Mouse (Mus musculus): ENCODE results near the gene Bmpr1a. TPM values are rescaled to one million over a fixed set of nuclear protein-coding genes. Genes with fewer than 3 reads are reported as not detected.

Bmpr1a gene
- polyA plus RNA-seq, 1 experiment from 2014 or later: 56.8 TPM

GRCm38 (mm10) chr14:34410716-34411115 is 92.4 kb downstream of the Bmpr1a start:
- Histone ChIP-seq H3K27me3 (replicated peaks; ENCODE audit: control insufficient read depth, insufficient read depth, low read length) (no peaks in the 10 kb centered on the region), H3K4me3 (ENCODE audit: low read depth, low read length) (no peak overlapping the region), H3K36me3 (ENCODE audit: control insufficient read depth, insufficient read depth, low read length) (peaks cover 86% of the 10 kb centered on the region), H3K4me1 (replicated peaks; ENCODE audit: control insufficient read depth, insufficient read depth, low read length) (no peaks in the 10 kb centered on the region), H3K9ac (ENCODE audit: low read length) (no peak overlapping the region), H3K27ac (ENCODE audit: low read depth) (no peak overlapping the region), H3K9me3 (ENCODE audit: control insufficient read depth, low read length) (no peaks in the 10 kb centered on the region), H3K4me2 (ENCODE audit: low read length) (no peak overlapping the region)
- DNase-seq (ENCODE audit: low spot score): no peak
- no peak for ATAC-seq (replicated peaks; ENCODE audit: low FRiP score, low TSS enrichment, low read depth)
- WGBS: 95% methylated on average over 6 of the region's 6 CpGs

GRCm38 (mm10) chr14:34403424-34403823 is 99.7 kb downstream of the Bmpr1a start:
- Histone ChIP-seq H3K9me3 (ENCODE audit: control insufficient read depth, low read length) (no peaks in the 10 kb centered on the region), H3K9ac (ENCODE audit: low read length) (no peak overlapping the region), H3K4me2 (ENCODE audit: low read length) (no peak overlapping the region), H3K4me3 (ENCODE audit: low read depth, low read length) (no peak overlapping the region), H3K27me3 (replicated peaks; ENCODE audit: control insufficient read depth, insufficient read depth, low read length) (no peaks in the 10 kb centered on the region), H3K36me3 (ENCODE audit: control insufficient read depth, insufficient read depth, low read length) (peaks cover 55% of the 10 kb centered on the region), H3K4me1 (replicated peaks; ENCODE audit: control insufficient read depth, insufficient read depth, low read length) (no peaks in the 10 kb centered on the region), H3K27ac (ENCODE audit: low read depth) (no peak overlapping the region)
- DNase-seq (ENCODE audit: low spot score): no peak
- no peak for ATAC-seq (replicated peaks; ENCODE audit: low FRiP score, low TSS enrichment, low read depth)
- 93% methylated on average over 7 of the region's 7 CpGs for WGBS

GRCm38 (mm10) chr14:34402871-34403270 is 100.3 kb downstream of the Bmpr1a start:
- no peaks in the 10 kb centered on the region for H3K27me3 ChIP-seq (replicated peaks; ENCODE audit: control insufficient read depth, insufficient read depth, low read length)
- no peak overlapping the region for H3K4me2 ChIP-seq (ENCODE audit: low read length)
- H3K9me3 ChIP-seq (ENCODE audit: control insufficient read depth, low read length): no peaks in the 10 kb centered on the region
- H3K9ac ChIP-seq (ENCODE audit: low read length): no peak overlapping the region
- no peak overlapping the region for H3K4me3 ChIP-seq (ENCODE audit: low read depth, low read length)
- WGBS: 84% methylated on average over 8 of the region's 8 CpGs
- H3K4me1 ChIP-seq (replicated peaks; ENCODE audit: control insufficient read depth, insufficient read depth, low read length): no peaks in the 10 kb centered on the region
- no peak for ATAC-seq (replicated peaks; ENCODE audit: low FRiP score, low TSS enrichment, low read depth)
- H3K36me3 ChIP-seq (ENCODE audit: control insufficient read depth, insufficient read depth, low read length): peaks cover 52% of the 10 kb centered on the region
- H3K27ac ChIP-seq (ENCODE audit: low read depth): no peak overlapping the region
- no peak for DNase-seq (ENCODE audit: low spot score)

- peak; percentile 82 for DNase-seq (ENCODE audit: low spot score)
- ATAC-seq (replicated peaks; ENCODE audit: low FRiP score, low TSS enrichment, low read depth): no peak
- WGBS: 62% methylated on average over 6 of the region's 6 CpGs
Measured at GRCm38 (mm10) chr14:34401135-34401534, 102.0 kb downstream of the Bmpr1a start.

GRCm38 (mm10) chr14:34400021-34400420 is 103.1 kb downstream of the Bmpr1a start:
- ATAC-seq (replicated peaks; ENCODE audit: low FRiP score, low TSS enrichment, low read depth): no peak
- no peak for DNase-seq (ENCODE audit: low spot score)
- 94% methylated on average over 3 of the region's 3 CpGs for WGBS

More at GRCm38 (mm10) chr14:34401135-34401534, 102.0 kb downstream of the Bmpr1a start:
- Histone ChIP-seq H3K9me3 (ENCODE audit: control insufficient read depth, low read length) (no peaks in the 10 kb centered on the region), H3K36me3 (ENCODE audit: control insufficient read depth, insufficient read depth, low read length) (peaks cover 35% of the 10 kb centered on the region), H3K4me2 (ENCODE audit: low read length) (no peak overlapping the region), H3K4me3 (ENCODE audit: low read depth, low read length) (no peak overlapping the region), H3K27ac (ENCODE audit: low read depth) (no peak overlapping the region), H3K9ac (ENCODE audit: low read length) (no peak overlapping the region), H3K27me3 (replicated peaks; ENCODE audit: control insufficient read depth, insufficient read depth, low read length) (no peaks in the 10 kb centered on the region), H3K4me1 (replicated peaks; ENCODE audit: control insufficient read depth, insufficient read depth, low read length) (no peaks in the 10 kb centered on the region)

GRCm38 (mm10) chr14:34399301-34399700 is 103.8 kb downstream of the Bmpr1a start:
- peaks cover 21% of the 10 kb centered on the region for H3K36me3 ChIP-seq (ENCODE audit: control insufficient read depth, insufficient read depth, low read length)
- DNase-seq (ENCODE audit: low spot score) (no peak), ATAC-seq (replicated peaks; ENCODE audit: low FRiP score, low TSS enrichment, low read depth) (no peak)
- H3K4me3 ChIP-seq (ENCODE audit: low read depth, low read length): no peak overlapping the region
- no peak overlapping the region for H3K4me2 ChIP-seq (ENCODE audit: low read length)
- 93% methylated on average over 6 of the region's 6 CpGs for WGBS
- H3K9me3 ChIP-seq (ENCODE audit: control insufficient read depth, low read length): no peaks in the 10 kb centered on the region
- H3K27ac ChIP-seq (ENCODE audit: low read depth): no peak overlapping the region
- H3K4me1 ChIP-seq (replicated peaks; ENCODE audit: control insufficient read depth, insufficient read depth, low read length): no peaks in the 10 kb centered on the region
- no peak overlapping the region for H3K9ac ChIP-seq (ENCODE audit: low read length)
- H3K27me3 ChIP-seq (replicated peaks; ENCODE audit: control insufficient read depth, insufficient read depth, low read length): no peaks in the 10 kb centered on the region

More at GRCm38 (mm10) chr14:34400021-34400420, 103.1 kb downstream of the Bmpr1a start:
- peaks cover 27% of the 10 kb centered on the region for H3K36me3 ChIP-seq (ENCODE audit: control insufficient read depth, insufficient read depth, low read length)
- H3K27ac ChIP-seq (ENCODE audit: low read depth): no peak overlapping the region
- H3K9me3 ChIP-seq (ENCODE audit: control insufficient read depth, low read length): no peaks in the 10 kb centered on the region
- no peak overlapping the region for H3K4me2 ChIP-seq (ENCODE audit: low read length)
- H3K4me3 ChIP-seq (ENCODE audit: low read depth, low read length): no peak overlapping the region
- H3K27me3 ChIP-seq (replicated peaks; ENCODE audit: control insufficient read depth, insufficient read depth, low read length): no peaks in the 10 kb centered on the region
- no peaks in the 10 kb centered on the region for H3K4me1 ChIP-seq (replicated peaks; ENCODE audit: control insufficient read depth, insufficient read depth, low read length)
- H3K9ac ChIP-seq (ENCODE audit: low read length): no peak overlapping the region

GRCm38 (mm10) chr14:34398901-34399300 is 104.2 kb downstream of the Bmpr1a start:
- WGBS: 91% methylated on average over 21 of the region's 21 CpGs
- H3K9me3 ChIP-seq (ENCODE audit: control insufficient read depth, low read length): no peaks in the 10 kb centered on the region
- no peak overlapping the region for H3K9ac ChIP-seq (ENCODE audit: low read length)
- H3K4me1 ChIP-seq (replicated peaks; ENCODE audit: control insufficient read depth, insufficient read depth, low read length): no peaks in the 10 kb centered on the region
- H3K27ac ChIP-seq (ENCODE audit: low read depth): no peak overlapping the region
- ATAC-seq (replicated peaks; ENCODE audit: low FRiP score, low TSS enrichment, low read depth) (no peak), DNase-seq (ENCODE audit: low spot score) (no peak)
- H3K36me3 ChIP-seq (ENCODE audit: control insufficient read depth, insufficient read depth, low read length): peaks cover 18% of the 10 kb centered on the region
- no peaks in the 10 kb centered on the region for H3K27me3 ChIP-seq (replicated peaks; ENCODE audit: control insufficient read depth, insufficient read depth, low read length)
- H3K4me3 ChIP-seq (ENCODE audit: low read depth, low read length): no peak overlapping the region
- no peak overlapping the region for H3K4me2 ChIP-seq (ENCODE audit: low read length)

GRCm38 (mm10) chr14:34397871-34398270 is 105.3 kb downstream of the Bmpr1a start:
- peaks cover 10% of the 10 kb centered on the region for H3K36me3 ChIP-seq (ENCODE audit: control insufficient read depth, insufficient read depth, low read length)
- no peak overlapping the region for H3K27ac ChIP-seq (ENCODE audit: low read depth)
- H3K4me1 ChIP-seq (replicated peaks; ENCODE audit: control insufficient read depth, insufficient read depth, low read length): no peaks in the 10 kb centered on the region
- H3K4me3 ChIP-seq (ENCODE audit: low read depth, low read length): no peak overlapping the region
- ATAC-seq (replicated peaks; ENCODE audit: low FRiP score, low TSS enrichment, low read depth) (no peak), DNase-seq (ENCODE audit: low spot score) (no peak)
- H3K9me3 ChIP-seq (ENCODE audit: control insufficient read depth, low read length): no peaks in the 10 kb centered on the region
- no peak overlapping the region for H3K4me2 ChIP-seq (ENCODE audit: low read length)
- 90% methylated on average over 5 of the region's 5 CpGs for WGBS
- H3K27me3 ChIP-seq (replicated peaks; ENCODE audit: control insufficient read depth, insufficient read depth, low read length): no peaks in the 10 kb centered on the region
- no peak overlapping the region for H3K9ac ChIP-seq (ENCODE audit: low read length)

- 75% methylated on average over 4 of the region's 4 CpGs for WGBS
- no peaks in the 10 kb centered on the region for H3K27me3 ChIP-seq (replicated peaks; ENCODE audit: control insufficient read depth, insufficient read depth, low read length)
- no peak for ATAC-seq (replicated peaks; ENCODE audit: low FRiP score, low TSS enrichment, low read depth)
- H3K4me3 ChIP-seq (ENCODE audit: low read depth, low read length): no peak overlapping the region
- H3K9ac ChIP-seq (ENCODE audit: low read length): no peak overlapping the region
- peaks cover 2% of the 10 kb centered on the region; the same call in 1 of the 2 replicates for H3K36me3 ChIP-seq (ENCODE audit: control insufficient read depth, insufficient read depth, low read length)
- H3K9me3 ChIP-seq (ENCODE audit: control insufficient read depth, low read length): peaks cover 3% of the 10 kb centered on the region; the same call in 1 of the 2 replicates
- DNase-seq (ENCODE audit: low spot score): no peak
- no peak overlapping the region for H3K4me2 ChIP-seq (ENCODE audit: low read length)
- H3K27ac ChIP-seq (ENCODE audit: low read depth): no peak overlapping the region
- no peaks in the 10 kb centered on the region for H3K4me1 ChIP-seq (replicated peaks; ENCODE audit: control insufficient read depth, insufficient read depth, low read length)
Measured at GRCm38 (mm10) chr14:34393295-34393694, 109.8 kb downstream of the Bmpr1a start.
